11 mouse cellular contexts compared by ENCODE assay signal in the genomic region with DNA sequence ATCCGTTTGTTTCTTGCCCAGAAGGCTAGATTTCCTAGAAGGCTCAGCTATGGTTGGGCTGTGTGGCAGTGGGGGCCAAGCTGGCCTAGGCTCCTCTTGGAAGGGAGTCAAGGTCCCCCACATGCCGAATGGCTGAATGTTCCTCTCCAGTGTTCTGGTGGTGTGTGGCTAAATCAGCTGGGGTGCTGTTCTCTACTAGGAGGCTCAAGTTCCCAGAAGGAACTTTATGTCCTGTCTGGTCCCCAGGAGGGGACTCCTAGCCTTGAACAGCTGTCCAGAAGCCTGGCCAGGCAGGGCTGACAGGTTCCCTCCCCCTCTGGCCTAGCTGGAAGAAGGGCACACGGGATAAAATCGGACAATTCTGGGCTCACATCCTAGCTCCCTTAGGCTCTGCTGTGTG.
DNase-seq lines count a peak whose midpoint lies in the region; ATAC-seq and TF ChIP-seq lines count a peak whose summit lies in the region.
"Had no signal": no experiment of that assay in that cellular context is flagged by ENCODE, and none has a peak within 500 bp of the region (broad histone marks: within the 10 kb centered on the region; RNA-seq: fewer than 3 reads in every experiment).

No protein-coding gene starts in this region.

- TF ChIP-seq CTCF in lung, postnatal 0 days (IDR thresholded peaks at IDR 0.05) = no peak
- no peak for TF ChIP-seq CTCF in thymus, adult 2 months (IDR thresholded peaks at IDR 0.05; ENCODE audit: borderline replicate concordance, control insufficient read depth, extremely low read depth, insufficient read depth, low read length, poor library complexity)

- H3K4me2 ChIP-seq in lung, postnatal 0 days (replicated peaks; ENCODE audit: low read depth, low read length) = no peak overlapping the region
- no peak overlapping the region for H3K4me2 ChIP-seq in hindbrain, embryonic 12.5 days (replicated peaks)
- H3K4me2 ChIP-seq in neural tube, embryonic 15.5 days = no peak overlapping the region

- no peak overlapping the region for H3K9ac ChIP-seq in lung, postnatal 0 days (replicated peaks; ENCODE audit: low read depth)
- no peak overlapping the region for H3K9ac ChIP-seq in hindbrain, embryonic 12.5 days
- no peak overlapping the region for H3K9ac ChIP-seq in neural tube, embryonic 15.5 days (replicated peaks)
- H3K9ac ChIP-seq: liver, embryonic 14.5 days had no signal

- H3K27ac ChIP-seq in lung, postnatal 0 days (ENCODE audit: low read length) = peak overlapping the region; percentile 88
- peak overlapping the region; percentile 18 for H3K27ac ChIP-seq in hindbrain, embryonic 12.5 days
- peak overlapping the region; percentile 14; the same call in 1 of the 2 replicates for H3K27ac ChIP-seq in neural tube, embryonic 15.5 days (replicated peaks)
- no peak overlapping the region for H3K27ac ChIP-seq in thymus, adult 2 months (ENCODE audit: control insufficient read depth, insufficient read depth, low read length)
- H3K27ac ChIP-seq: liver, embryonic 14.5 days had no signal

- 34% methylated on average over 4 of the region's 4 CpGs for WGBS in lung, postnatal 0 days
- WGBS in hindbrain, embryonic 12.5 days = 55% methylated on average over 4 of the region's 4 CpGs
- 67% methylated on average over 4 of the region's 4 CpGs for WGBS in neural tube, embryonic 15.5 days
- WGBS in thymus, adult 2 months = 92% methylated on average over 4 of the region's 4 CpGs

- no peak overlapping the region for H3K4me3 ChIP-seq in lung, postnatal 0 days (ENCODE audit: low read depth, low read length)
- no peak overlapping the region for H3K4me3 ChIP-seq in hindbrain, embryonic 12.5 days
- H3K4me3 ChIP-seq in neural tube, embryonic 15.5 days (replicated peaks) = no peak overlapping the region
- no peak overlapping the region for H3K4me3 ChIP-seq in thymus, adult 2 months (ENCODE audit: control insufficient read depth, insufficient read depth, low read length)
- H3K4me3 ChIP-seq: erythroblast, embryonic 14.5 days had no signal

- no peak for TF ChIP-seq EP300 in lung, postnatal 0 days (IDR thresholded peaks at IDR 0.05)

- H3K4me1 ChIP-seq in lung, postnatal 0 days (ENCODE audit: insufficient read depth, low read depth, low read length) = peaks cover 10% of the 10 kb centered on the region; the same call in 1 of the 2 replicates
- H3K4me1 ChIP-seq in hindbrain, embryonic 12.5 days = peaks cover 11% of the 10 kb centered on the region
- peaks cover 3% of the 10 kb centered on the region; the same call in 1 of the 2 replicates for H3K4me1 ChIP-seq in neural tube, embryonic 15.5 days
- H3K4me1 ChIP-seq in thymus, adult 2 months (replicated peaks; ENCODE audit: control insufficient read depth, insufficient read depth, low read length) = no peaks in the 10 kb centered on the region

- DNase-seq in adrenal gland, postnatal 36 days = peak; percentile 32 to 58
- DNase-seq in adrenal gland, adult 18-20 months (ENCODE audit: low spot score in 2 of 2) = no peak
- peak; percentile 63 for DNase-seq in lung, postnatal 0 days (ENCODE audit: low spot score)
- DNase-seq in lung, postnatal 36 days = no peak
- DNase-seq in thymus, adult 2 months = no peak
- DNase-seq: right cerebral cortex, postnatal 14 days had no signal

- H3K36me3 ChIP-seq in lung, postnatal 0 days (ENCODE audit: insufficient read depth, low read length) = no peaks in the 10 kb centered on the region
- H3K36me3 ChIP-seq in hindbrain, embryonic 12.5 days = no peaks in the 10 kb centered on the region
- H3K36me3 ChIP-seq in neural tube, embryonic 15.5 days = no peaks in the 10 kb centered on the region
- no peaks in the 10 kb centered on the region for H3K36me3 ChIP-seq in thymus, adult 2 months (ENCODE audit: control insufficient read depth, insufficient read depth, low read length)

- ATAC-seq in lung, postnatal 0 days = peak; percentile 76
- no peak for ATAC-seq in hindbrain, embryonic 12.5 days (ENCODE audit: low FRiP score)
- no peak for ATAC-seq in neural tube, embryonic 15.5 days (ENCODE audit: low FRiP score)
- ATAC-seq in megakaryocyte, adult 5-6 weeks (ENCODE audit: poor library complexity, severe bottlenecking) = no peak

- H3K27me3 ChIP-seq in lung, postnatal 0 days (replicated peaks; ENCODE audit: insufficient read depth, low read length) = no peaks in the 10 kb centered on the region
- H3K27me3 ChIP-seq in hindbrain, embryonic 12.5 days = no peaks in the 10 kb centered on the region
- no peaks in the 10 kb centered on the region for H3K27me3 ChIP-seq in neural tube, embryonic 15.5 days (replicated peaks)
- H3K27me3 ChIP-seq in thymus, adult 2 months (ENCODE audit: control insufficient read depth, insufficient read depth, low read length) = no peaks in the 10 kb centered on the region

- no peak for TF ChIP-seq POLR2A in thymus, adult 2 months (IDR thresholded peaks at IDR 0.05; ENCODE audit: control insufficient read depth, extremely low read depth, insufficient read depth, low read length, poor library complexity)

- H3K9me3 ChIP-seq in lung, postnatal 0 days (ENCODE audit: low read length) = no peaks in the 10 kb centered on the region
- H3K9me3 ChIP-seq in hindbrain, embryonic 12.5 days (replicated peaks) = no peaks in the 10 kb centered on the region
- H3K9me3 ChIP-seq in neural tube, embryonic 15.5 days (replicated peaks) = no peaks in the 10 kb centered on the region

Comparison
In these comparisons a context has a peak if more than half of its experiments do, and no peak if none do; other contexts are left out.
1. DNase-seq: peak in adrenal gland, postnatal 36 days (2 of 2) and lung, postnatal 0 days (single experiment); none in adrenal gland, adult 18-20 months (0 of 2), lung, postnatal 36 days (single experiment) and thymus, adult 2 months (single experiment).